Mouse (Mus musculus) embryonic facial prominence, embryonic 14.5 days (tissue): ENCODE data around the gene Akap9. TPM values are rescaled to one million over a fixed set of nuclear protein-coding genes. Genes with fewer than 3 reads are reported as not detected.
A peak's percentile ranks its signal among the peaks of the same experiment; 100 is the strongest.
"Not testable (repeated sequence)": the region's sequence is repeated elsewhere in the genome, so short reads cannot be mapped to it uniquely, and the experiment has no call there.

ENCODE experiments used
- ATAC-seq: fragments of 200-750 bp; cut with Nextera tagmentation; 2 replicates; pipeline ENCODE4 v1.8.0; 2017; ENCODE audit warnings: low read depth, moderate number of reproducible peaks, moderate TSS enrichment
- DNase-seq: peaks from one replicate; pipeline ENCODE4 v3.0.0-alpha.2; 2015; ENCODE audit warnings: low spot score
- H3K27ac ChIP-seq: fragments of 300-500 bp; sonication (generic); replicated peaks from 2 replicates; pipeline ENCODE4 v1.5.1; 2014; ENCODE audit warnings: low read depth, mild to moderate bottlenecking, low read length, moderate library complexity
- H3K27me3 ChIP-seq: fragments of 300-500 bp; sonication (generic); replicated peaks from 2 replicates; pipeline ENCODE4 v1.6.1; 2014; ENCODE audit warnings: low read length; ENCODE audit not compliant: control insufficient read depth, insufficient read depth
- H3K36me3 ChIP-seq: fragments of 300-500 bp; sonication (generic); 2 replicates; pipeline ENCODE4 v1.6.1; 2014; ENCODE audit warnings: low read length, mixed read lengths; ENCODE audit not compliant: control insufficient read depth, insufficient read depth
- H3K4me1 ChIP-seq: fragments of 300-500 bp; sonication (generic); 2 replicates; pipeline ENCODE4 v1.6.1; 2014; ENCODE audit warnings: antibody characterized with exemption, low read length; ENCODE audit not compliant: control insufficient read depth, insufficient read depth
- H3K4me2 ChIP-seq: fragments of 300-500 bp; sonication (generic); 2 replicates; pipeline ENCODE4 v1.6.1; 2014; ENCODE audit warnings: low read depth, mild to moderate bottlenecking, low read length, moderate library complexity, mixed read lengths
- H3K4me3 ChIP-seq: fragments of 300-500 bp; sonication (generic); 2 replicates; pipeline ENCODE4 v1.5.1; 2014; ENCODE audit warnings: low read depth, mild to moderate bottlenecking, low read length
- H3K9ac ChIP-seq: fragments of 300-500 bp; sonication (generic); 2 replicates; pipeline ENCODE4 v1.6.1; 2014; ENCODE audit warnings: low read depth, mild to moderate bottlenecking, low read length, moderate library complexity, mixed read lengths
- H3K9me3 ChIP-seq: fragments of 300-500 bp; sonication (generic); 2 replicates; pipeline ENCODE4 v1.6.1; 2016; ENCODE audit warnings: low read length; ENCODE audit not compliant: control insufficient read depth
- WGBS: fragments of 180-500 bp; shearing (Covaris S2); extraction: QIAGEN DNeasy Blood & Tissue Kit; methylation state at CpG from one replicate; pipeline ENCODE4 v1.1.7; 2014; 5-methylcytosine and 5-hydroxymethylcytosine counted together
- polyA plus RNA-seq: library from polyadenylated mRNA; unstranded; fragments of >200 nt; fragmentation: Nextera tagmentation; extraction: Ambion mirVana; gene quantifications from 2 replicates; pipeline ENCODE4 v1.2.1, GENCODE M21; 2014

Akap9 gene
- polyA plus RNA-seq: 110 and 115 TPM in 2 replicates

DNA sequence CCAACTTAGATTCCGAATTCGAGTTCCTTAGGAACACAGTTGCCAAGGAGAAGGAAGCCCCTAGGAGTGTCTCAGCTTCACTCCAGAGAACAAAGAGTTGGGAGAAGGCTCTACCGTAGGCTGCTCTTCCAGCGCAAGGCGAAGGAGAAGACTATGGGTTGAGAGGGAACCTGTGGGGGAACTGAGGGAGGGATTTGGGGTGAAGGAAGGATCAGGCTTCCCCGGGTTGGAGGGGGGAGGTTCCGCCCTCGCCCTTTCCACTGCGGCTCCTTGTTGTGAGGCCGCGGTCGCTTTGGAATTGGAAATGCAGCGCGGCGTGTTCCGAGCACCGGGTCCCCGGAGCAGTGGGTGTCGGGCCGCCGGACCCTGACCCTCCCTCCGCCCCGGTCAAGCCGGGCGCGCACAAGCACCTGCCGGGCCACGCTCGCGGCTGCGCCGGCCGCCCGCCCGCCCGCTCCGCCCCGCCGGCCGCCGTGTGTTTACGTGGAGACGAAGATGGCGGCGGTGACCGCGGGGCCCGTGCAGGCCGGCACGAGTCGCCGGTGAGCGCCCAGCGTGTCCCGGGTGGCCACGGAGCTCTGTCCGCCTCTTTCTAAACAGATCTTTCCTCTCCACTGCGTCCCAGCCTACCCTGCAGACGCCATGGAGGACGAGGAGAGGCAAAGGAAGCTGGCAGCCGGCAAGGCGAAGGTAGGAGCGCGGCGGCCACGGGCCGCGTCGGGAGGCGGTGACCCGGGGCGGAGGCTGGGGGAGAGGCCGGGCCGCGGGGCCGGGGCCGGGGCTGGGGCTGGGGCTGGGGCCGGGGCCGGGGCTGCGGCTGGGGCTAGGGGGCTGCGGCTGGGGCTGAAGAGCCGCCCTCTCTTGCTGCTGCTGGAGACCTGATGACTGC, at the start of gene Akap9:
Gene Akap9, plus strand, starts transcription at position 254 of the 889 bp plus-strand sequence.
- Histone ChIP-seq H3K9me3 (no peaks in the 10 kb centered on the region), H3K4me1 (peaks cover 17% of the 10 kb centered on the region), H3K36me3 (no peaks in the 10 kb centered on the region), H3K9ac (peak within 1 kb of the TSS; percentile 96), H3K27ac (peak within 1 kb of the TSS; percentile 94), H3K27me3 (no peaks in the 10 kb centered on the region), H3K4me2 (peak within 1 kb of the TSS; percentile 76), H3K4me3 (peak within 1 kb of the TSS; percentile 81)
- peak; percentile 58 for DNase-seq
- peak; percentile 90 for ATAC-seq
- WGBS: 0% methylated on average over 31 of the region's 82 CpGs

DNA sequence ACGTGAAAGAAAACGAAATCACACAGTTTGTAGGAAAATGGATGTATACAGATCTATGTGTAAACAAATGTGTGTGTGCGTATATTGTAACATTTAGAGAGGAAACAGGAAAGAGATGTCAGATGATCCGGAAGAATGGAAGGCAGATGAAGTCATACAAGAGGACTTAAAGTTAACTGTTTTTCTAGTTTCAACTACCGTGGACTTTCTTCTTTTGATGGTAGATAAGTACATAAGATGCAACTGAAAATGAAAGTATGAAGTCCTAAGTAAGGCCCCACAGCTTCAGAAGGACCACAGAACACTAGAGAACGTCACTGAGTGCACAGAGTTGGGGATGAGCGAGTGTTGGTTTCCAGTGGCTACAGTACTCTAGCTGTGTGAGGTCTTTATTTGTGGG, 41.0 kb upstream of the Akap9 start:
- H3K9ac ChIP-seq, H3K4me3 ChIP-seq, H3K4me2 ChIP-seq, H3K36me3 ChIP-seq, H3K27me3 ChIP-seq, ATAC-seq, H3K4me1 ChIP-seq, H3K27ac ChIP-seq, DNase-seq, H3K9me3 ChIP-seq: not testable (repeated sequence)
- WGBS: 78% methylated on average over 7 of the region's 7 CpGs

DNA sequence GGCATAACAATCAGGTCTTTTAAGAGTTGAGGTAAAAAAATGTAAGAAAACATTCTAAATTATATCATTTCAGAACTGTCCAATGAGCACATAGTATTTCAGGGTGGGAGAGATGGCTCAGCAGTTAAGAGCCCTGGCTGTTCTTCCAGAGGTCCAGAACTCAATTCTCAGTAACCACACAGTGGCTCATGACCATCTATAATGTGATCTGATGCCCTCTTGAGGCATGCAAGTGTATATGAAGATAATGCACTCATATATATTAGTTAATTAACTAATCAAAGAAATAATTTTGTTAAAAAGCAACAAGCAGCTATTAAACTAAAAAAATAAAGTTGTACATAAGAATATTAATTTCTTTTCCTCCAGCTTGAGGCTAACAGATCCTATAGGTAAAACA, 38.7 kb upstream of the Akap9 start:
- Histone ChIP-seq H3K36me3 (no peaks in the 10 kb centered on the region), H3K27ac (no peak overlapping the region), H3K9ac (no peak overlapping the region), H3K4me3 (no peak overlapping the region), H3K4me1 (0 out of 2 replicates have a peak, but pooled peaks cover 4% of the 10 kb centered on the region), H3K9me3 (no peaks in the 10 kb centered on the region), H3K27me3 (no peaks in the 10 kb centered on the region), H3K4me2 (no peak overlapping the region)
- DNase-seq (no peak), ATAC-seq (no peak)

DNA sequence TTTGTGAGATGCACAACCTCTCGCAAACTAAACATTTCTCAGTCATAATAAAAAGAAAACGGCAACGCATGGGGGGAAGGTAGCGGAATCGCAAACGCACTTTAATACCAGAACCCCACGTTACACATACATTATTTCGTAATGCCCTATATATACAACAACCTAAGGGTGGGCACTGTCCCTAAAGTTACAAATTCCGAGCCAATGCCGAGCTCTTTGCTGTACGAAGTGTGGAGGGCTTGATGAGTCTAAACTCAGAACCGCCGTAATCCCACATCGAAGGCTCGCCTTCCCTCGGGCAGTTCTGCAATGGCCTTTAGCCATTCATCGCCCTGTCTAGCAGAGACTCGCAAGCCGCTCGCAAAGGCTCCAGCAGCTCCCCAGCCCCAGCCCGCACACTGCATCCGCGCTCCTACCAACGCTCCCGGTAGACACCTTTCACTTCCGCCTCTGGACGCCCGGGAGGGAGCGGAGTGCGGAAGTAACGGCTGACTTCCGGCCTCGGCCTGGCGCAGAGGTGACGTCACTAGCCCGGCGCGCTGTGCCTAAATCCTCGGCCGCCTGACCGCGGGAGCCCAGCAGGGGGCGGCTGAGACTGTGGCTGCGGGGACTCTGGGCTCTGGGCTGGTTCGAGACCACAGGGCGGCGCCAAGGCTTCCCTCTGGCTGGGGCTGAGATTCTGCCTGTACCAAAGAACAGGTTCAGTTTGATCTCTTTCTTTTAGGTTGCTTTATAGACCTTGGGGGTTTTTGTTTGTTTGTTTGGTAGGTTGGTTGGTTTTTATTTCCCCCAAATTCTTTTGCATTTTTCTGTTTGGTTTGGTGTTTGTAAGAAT, 34.2 kb upstream of the Akap9 start, which contains the start of gene Mterf1a:
Gene Mterf1a, minus strand, starts transcription at position 475 of the 835 bp plus-strand sequence.
- H3K36me3 ChIP-seq: not testable (repeated sequence)

DNA sequence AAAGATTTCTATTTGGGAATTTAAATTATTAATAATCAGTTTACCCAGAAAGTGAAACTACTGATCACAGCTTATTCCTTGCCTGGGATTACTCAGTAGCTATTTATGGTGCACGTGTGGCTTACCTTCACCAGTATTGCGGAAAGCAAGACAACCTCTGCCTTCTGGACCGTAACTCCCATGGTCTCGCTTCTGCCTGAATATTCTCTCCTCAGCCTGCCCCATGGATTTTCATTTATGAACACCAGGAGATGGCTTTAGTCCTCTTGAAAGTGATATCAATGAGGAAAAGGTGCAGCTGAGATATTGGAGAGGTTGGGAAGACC, 33.6 kb upstream of the Akap9 start:
- not testable (repeated sequence) for H3K27ac ChIP-seq, H3K4me1 ChIP-seq, H3K4me2 ChIP-seq, H3K9ac ChIP-seq, H3K36me3 ChIP-seq, H3K27me3 ChIP-seq, ATAC-seq, H3K9me3 ChIP-seq, DNase-seq
- WGBS: 96% methylated on average over 4 of the region's 4 CpGs
- peak overlapping the region; percentile 18 for H3K4me3 ChIP-seq

More for the DNA sequence above, 34.2 kb upstream of the Akap9 start, which contains the start of gene Mterf1a:
- Histone ChIP-seq H3K4me3 (peak within 1 kb of the TSS; percentile 41), H3K9ac (peak within 1 kb of the TSS; percentile 62), H3K4me2 (peak within 1 kb of the TSS; percentile 75)
- H3K9me3 ChIP-seq, H3K4me1 ChIP-seq, H3K27ac ChIP-seq, H3K27me3 ChIP-seq, DNase-seq: not testable (repeated sequence)
- ATAC-seq: peak; percentile 99
- WGBS: 0% methylated on average over 3 of the region's 47 CpGs

GRCm38 (mm10) chr5:3905471-3905870, 22.4 kb upstream of the Akap9 start:
- Histone ChIP-seq H3K4me1 (no peaks in the 10 kb centered on the region), H3K4me3 (no peak overlapping the region), H3K4me2 (no peak overlapping the region), H3K36me3 (no peaks in the 10 kb centered on the region), H3K9me3 (no peaks in the 10 kb centered on the region), H3K27me3 (no peaks in the 10 kb centered on the region), H3K9ac (no peak overlapping the region), H3K27ac (no peak overlapping the region)
- 60% methylated on average over 2 of the region's 2 CpGs for WGBS
- DNase-seq (no peak), ATAC-seq (no peak)

DNA sequence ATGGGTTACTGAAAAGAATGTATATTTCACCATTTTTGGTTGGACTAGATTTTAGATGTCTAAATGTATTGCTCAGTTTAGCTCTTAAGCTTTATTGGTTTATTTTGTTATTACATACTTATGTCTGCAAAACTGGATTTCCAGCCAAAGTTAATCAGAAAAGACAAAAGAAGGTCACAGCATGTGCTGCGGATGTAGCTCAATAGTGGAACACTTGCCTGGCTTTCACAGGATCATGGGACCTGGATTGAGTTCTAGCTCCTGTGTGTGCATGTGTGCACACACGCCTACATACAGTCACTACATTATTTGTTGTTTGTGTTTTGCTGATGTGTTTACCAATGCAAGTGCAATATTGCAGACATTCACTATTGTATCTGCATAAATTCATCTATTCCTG, 5.5 kb upstream of the Akap9 start:
- H3K9ac ChIP-seq: no peak overlapping the region
- DNase-seq (no peak), ATAC-seq (no peak)
- 85% methylated on average over 2 of the region's 2 CpGs for WGBS
- no peak overlapping the region for H3K27ac ChIP-seq
- no peaks in the 10 kb centered on the region for H3K9me3 ChIP-seq
- no peak overlapping the region for H3K4me3 ChIP-seq
- no peak overlapping the region for H3K4me2 ChIP-seq
- no peaks in the 10 kb centered on the region for H3K27me3 ChIP-seq
- H3K36me3 ChIP-seq: no peaks in the 10 kb centered on the region
- no peaks in the 10 kb centered on the region for H3K4me1 ChIP-seq

DNA sequence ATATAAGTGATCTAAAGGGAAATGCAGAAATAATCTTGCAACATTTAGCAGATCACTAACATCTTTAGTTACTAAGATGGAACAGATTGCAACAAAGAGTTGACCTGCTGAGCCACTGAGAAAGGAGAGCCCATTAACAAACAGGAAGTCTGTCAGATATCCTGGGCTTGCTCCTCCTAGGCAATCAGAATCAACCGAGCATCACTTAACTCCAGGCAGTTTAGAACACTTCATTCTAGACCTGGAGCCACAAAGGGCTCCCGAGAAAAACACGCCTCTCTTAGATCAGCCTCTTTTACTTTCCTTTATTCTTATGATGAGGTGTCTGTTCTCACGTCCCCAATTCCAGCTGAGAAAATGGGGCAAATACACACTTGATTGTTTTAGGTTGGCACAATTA, 1.2 kb upstream of the Akap9 start:
- H3K27me3 ChIP-seq: no peaks in the 10 kb centered on the region
- H3K36me3 ChIP-seq: no peaks in the 10 kb centered on the region
- H3K4me2 ChIP-seq: no peak overlapping the region
- no peak overlapping the region for H3K9ac ChIP-seq
- no peak for ATAC-seq
- 42% methylated on average over 4 of the region's 4 CpGs for WGBS
- no peak for DNase-seq
- no peak overlapping the region for H3K4me3 ChIP-seq
- H3K27ac ChIP-seq: no peak overlapping the region
- no peaks in the 10 kb centered on the region for H3K9me3 ChIP-seq
- peaks cover 17% of the 10 kb centered on the region for H3K4me1 ChIP-seq
